Mouse (Mus musculus) thymus, postnatal 0 days (tissue): ENCODE measurements around the gene Elovl6. TPM values are rescaled to one million over a fixed set of nuclear protein-coding genes. Genes with fewer than 3 reads are reported as not detected.
A peak's percentile ranks its signal among the peaks of the same experiment; 100 is the strongest.

Experiments used
- DNase-seq: peaks from one replicate; pipeline ENCODE4 v3.0.0-alpha.2; 2015; ENCODE audit warnings: low spot score
- microRNA-seq: library from miRNA; unstranded; fragments of <30 nt; microRNA quantifications from one replicate; pipeline ENCODE4, GENCODE M21; 2016; ENCODE audit warnings: borderline number of aligned reads
- polyA plus RNA-seq: library from polyadenylated mRNA; unstranded; fragments of >200 nt; fragmentation: Nextera tagmentation; extraction: Ambion mirVana; gene quantifications from 2 replicates; pipeline ENCODE4 v1.2.1, GENCODE M21; 2015

Elovl6 gene
- polyA plus RNA-seq, 1 experiment from 2014 or later = 9.2 TPM

- DNase-seq = peak; percentile 68
Measured at GRCm38 (mm10) chr3:129686698-129687333, 154.7 kb downstream of the Elovl6 start.

- DNase-seq = no peak
Measured at GRCm38 (mm10) chr3:129687429-129687828, 155.3 kb downstream of the Elovl6 start.

Small RNA genes lying within 50 kb of the gene (microRNA-seq; reads per million reads assigned to microRNA genes)
- gene Gm24515 = not detected

Other genes with a start within 250 kb of the Elovl6 start
- 9.3 and 10.1 TPM in 2 replicates for gene Enpep, start 199.6 kb upstream of the Elovl6 start, polyA plus RNA-seq
- gene Egf, start 223.0 kb downstream of the Elovl6 start, polyA plus RNA-seq = 0.87 and 0.95 TPM in 2 replicates